Mouse (Mus musculus) Patski (cell line): ENCODE measurements around the gene Cnn2. TPM values are rescaled to one million over a fixed set of nuclear protein-coding genes. Genes with fewer than 3 reads are reported as not detected.
A peak's percentile ranks its signal among the peaks of the same experiment; 100 is the strongest.

Experiments used
- ATAC-seq: fragments of 100-300 bp; one replicate; pipeline ENCODE4 v1.8.0; 2021
- CTCF ChIA-PET: fragments of 350-600 bp; sonication (Branson Sonifier 250); formaldehyde crosslinking; loops from one replicate; lab custom pipeline; 2022; ENCODE audit warnings: inconsistent platforms; lab: Charles Lee
- POLR2A ChIA-PET: fragments of 350-600 bp; sonication (Branson Sonifier 250); formaldehyde crosslinking; loops from one replicate; lab custom pipeline; 2022; ENCODE audit warnings: antibody characterized with exemption, inconsistent platforms; lab: Charles Lee
- DNase-seq: peaks from one replicate; pipeline ENCODE4 v3.0.0-alpha.2; 2011; ENCODE audit warnings: low read depth, low spot score
- H3K27me3 ChIP-seq: fragments of 371-371 bp; one replicate; pipeline ENCODE4 v1.5.1; 2021
- CTCF ChIP-seq: fragments of 100-300 bp; IDR thresholded peaks from one replicate; pipeline ENCODE4 v1.5.1; 2021
- in situ Hi-C: fragments of 300-500 bp; cut with MboI; formaldehyde crosslinking; loops from 3 replicates; pipeline ENCODE4 v1.11.1; 2018; ENCODE audit warnings: low pct_unique_long_range_greater_than_20kb, mixed read lengths
- polyA plus RNA-seq: library from polyadenylated mRNA; unstranded; gene quantifications from one replicate; pipeline ENCODE4 v1.2.3, GENCODE M21; 2021

Cnn2 gene
- polyA plus RNA-seq, 1 experiment from 2014 or later = 393 TPM

DNA sequence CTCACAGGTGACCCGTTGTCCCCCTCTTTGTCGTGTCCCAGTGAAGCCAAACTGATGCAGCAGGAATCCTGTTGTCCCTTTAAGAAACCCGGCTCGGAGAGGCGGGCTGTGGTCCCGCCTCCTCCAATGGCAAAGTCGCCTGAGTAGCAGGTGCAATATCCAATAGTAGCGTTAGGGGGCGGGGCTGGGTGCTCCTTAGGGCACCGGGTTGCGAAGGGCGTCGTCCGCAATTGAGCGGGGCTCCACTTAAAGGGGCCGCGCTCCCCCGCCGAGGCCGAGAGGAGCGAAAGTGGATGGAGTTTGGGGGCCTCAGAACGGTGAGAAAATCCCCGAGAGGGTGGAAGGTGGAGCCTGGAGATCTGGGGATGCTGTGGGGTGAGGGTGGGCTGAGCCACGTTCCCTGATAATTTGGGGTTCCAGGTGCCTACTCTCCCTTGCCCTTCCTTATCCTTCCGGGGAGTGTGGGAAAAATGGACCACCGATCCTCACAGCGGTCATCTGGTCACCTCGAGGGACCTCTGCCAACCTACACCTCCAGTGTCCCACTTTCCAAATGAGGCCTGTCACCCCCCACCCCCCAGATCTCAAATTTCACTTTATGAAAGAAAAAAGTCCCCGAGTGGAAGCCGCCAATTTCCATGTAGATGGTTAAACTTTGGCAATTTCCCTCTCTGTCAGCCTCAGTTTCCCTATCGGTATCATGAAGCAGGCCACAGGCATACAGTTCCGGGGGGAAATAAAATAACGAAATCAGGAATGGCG, 8.1 kb downstream of the Cnn2 start, which contains the start of gene Abca7:
Abca7 (plus strand) TSS at position 223 of the 762 bp plus-strand sequence.
- ATAC-seq = peak; percentile 72
- no peaks in the 10 kb centered on the region for H3K27me3 ChIP-seq
- no peak for TF ChIP-seq CTCF
- in situ Hi-C loops = no loop called here
- ChIA-PET CTCF (no interaction called here), POLR2A (no interaction called here)
- peak; percentile 71 for DNase-seq

DNA sequence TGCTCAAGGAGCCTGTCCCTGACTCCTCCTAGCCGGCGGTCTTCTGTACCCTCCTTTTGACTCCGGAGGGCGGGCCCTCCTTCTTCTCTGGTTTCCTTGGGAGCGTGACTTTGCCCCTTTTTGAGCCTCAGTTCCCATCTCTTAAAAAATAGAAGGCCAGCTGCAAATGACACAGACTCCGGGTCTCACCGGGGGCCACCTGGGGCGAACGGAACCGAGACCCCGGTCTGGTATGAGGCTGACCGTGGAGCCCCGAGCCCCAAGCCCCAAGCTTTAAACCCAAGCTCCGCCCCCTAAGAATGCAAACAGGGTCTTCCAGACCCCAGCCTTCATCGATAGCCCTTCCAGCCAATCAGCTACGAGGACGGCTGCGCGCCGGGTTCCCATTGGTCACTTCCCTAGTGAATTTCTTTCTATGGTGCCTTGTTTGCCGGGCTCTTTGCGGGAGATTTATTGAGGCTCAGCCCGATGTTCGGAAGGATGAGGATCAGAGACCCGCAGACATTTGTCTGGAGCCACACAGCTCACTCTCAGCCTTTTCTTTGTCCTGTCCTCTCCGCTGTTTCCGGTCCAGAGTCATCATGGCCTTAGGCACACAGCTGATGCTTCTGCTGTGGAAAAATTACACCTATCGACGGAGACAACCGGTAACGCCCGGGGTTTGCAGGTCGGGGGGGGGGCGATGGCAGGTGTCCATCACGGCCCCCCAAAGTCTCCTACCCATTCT, 8.8 kb downstream of the Cnn2 start:
- in situ Hi-C loops = no loop called here
- no peaks in the 10 kb centered on the region for H3K27me3 ChIP-seq
- DNase-seq (no peak), ATAC-seq (peak; percentile 23)
- ChIA-PET CTCF (no interaction called here), POLR2A (no interaction called here)
- no peak for TF ChIP-seq CTCF

DNA sequence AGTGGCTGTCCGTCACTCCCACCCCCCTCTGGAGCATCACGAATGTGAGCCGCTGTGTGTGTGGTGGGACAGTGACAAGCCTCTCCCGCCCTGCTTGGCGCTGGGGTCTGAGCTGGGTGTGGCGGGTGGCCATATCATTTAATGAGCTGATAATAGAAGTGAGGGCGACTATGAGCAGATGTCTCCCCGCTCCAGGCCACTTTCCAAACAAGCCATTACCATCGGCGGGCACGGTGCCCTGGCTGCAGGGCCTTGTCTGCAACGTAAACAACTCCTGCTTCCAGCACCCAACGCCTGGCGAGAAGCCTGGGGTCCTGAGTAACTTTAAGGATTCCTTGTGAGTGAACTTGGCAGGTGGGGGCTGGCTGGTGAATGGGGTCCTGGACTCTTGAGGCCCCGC, 9.4 kb downstream of the Cnn2 start:
- CTCF ChIA-PET = no interaction called here
- in situ Hi-C loops = no loop called here
- no peak for DNase-seq
- no peak for TF ChIP-seq CTCF
- POLR2A ChIA-PET = no interaction called here
- H3K27me3 ChIP-seq = no peaks in the 10 kb centered on the region
- no peak for ATAC-seq

DNA sequence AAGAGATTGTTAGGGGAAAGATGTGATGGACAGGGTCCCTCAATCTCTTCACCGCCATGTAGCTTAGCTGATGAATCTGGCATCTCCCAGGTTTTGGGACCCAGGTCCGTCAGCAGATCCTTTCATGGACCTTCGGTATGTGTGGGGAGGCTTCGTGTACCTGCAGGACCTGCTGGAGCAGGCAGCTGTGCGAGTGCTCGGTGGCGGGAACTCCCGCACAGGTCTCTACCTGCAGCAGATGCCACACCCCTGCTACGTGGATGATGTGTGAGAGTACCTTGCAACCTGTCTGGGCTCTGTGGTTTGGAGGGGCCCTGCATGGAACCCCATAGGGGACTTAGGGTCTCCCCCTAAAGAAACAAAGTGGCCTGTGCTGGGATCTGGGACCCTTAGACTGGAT, 13.6 kb downstream of the Cnn2 start:
- ChIA-PET CTCF (no interaction called here), POLR2A (no interaction called here)
- in situ Hi-C loops = no loop called here
- no peak for DNase-seq
- ATAC-seq = no peak
- no peaks in the 10 kb centered on the region for H3K27me3 ChIP-seq
- TF ChIP-seq CTCF = no peak

DNA sequence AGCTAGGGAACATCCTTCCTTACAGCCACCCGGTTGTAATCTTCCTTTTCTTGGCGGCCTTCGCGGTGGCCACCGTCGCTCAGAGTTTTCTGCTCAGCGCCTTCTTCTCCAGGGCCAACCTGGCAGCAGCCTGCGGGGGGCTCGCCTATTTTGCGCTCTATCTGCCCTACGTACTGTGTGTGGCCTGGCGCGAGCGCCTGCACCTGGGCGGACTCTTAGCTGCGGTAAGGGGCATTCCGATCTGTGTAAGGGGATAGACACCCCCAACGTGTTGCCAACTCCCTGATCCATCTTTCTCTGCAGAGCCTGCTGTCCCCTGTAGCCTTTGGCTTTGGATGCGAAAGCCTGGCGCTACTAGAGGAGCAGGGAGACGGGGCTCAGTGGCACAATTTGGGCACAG, 14.4 kb downstream of the Cnn2 start:
- TF ChIP-seq CTCF = no peak
- DNase-seq (no peak), ATAC-seq (no peak)
- H3K27me3 ChIP-seq = no peaks in the 10 kb centered on the region
- ChIA-PET POLR2A (no interaction called here), CTCF (no interaction called here)
- in situ Hi-C loops = no loop called here

DNA sequence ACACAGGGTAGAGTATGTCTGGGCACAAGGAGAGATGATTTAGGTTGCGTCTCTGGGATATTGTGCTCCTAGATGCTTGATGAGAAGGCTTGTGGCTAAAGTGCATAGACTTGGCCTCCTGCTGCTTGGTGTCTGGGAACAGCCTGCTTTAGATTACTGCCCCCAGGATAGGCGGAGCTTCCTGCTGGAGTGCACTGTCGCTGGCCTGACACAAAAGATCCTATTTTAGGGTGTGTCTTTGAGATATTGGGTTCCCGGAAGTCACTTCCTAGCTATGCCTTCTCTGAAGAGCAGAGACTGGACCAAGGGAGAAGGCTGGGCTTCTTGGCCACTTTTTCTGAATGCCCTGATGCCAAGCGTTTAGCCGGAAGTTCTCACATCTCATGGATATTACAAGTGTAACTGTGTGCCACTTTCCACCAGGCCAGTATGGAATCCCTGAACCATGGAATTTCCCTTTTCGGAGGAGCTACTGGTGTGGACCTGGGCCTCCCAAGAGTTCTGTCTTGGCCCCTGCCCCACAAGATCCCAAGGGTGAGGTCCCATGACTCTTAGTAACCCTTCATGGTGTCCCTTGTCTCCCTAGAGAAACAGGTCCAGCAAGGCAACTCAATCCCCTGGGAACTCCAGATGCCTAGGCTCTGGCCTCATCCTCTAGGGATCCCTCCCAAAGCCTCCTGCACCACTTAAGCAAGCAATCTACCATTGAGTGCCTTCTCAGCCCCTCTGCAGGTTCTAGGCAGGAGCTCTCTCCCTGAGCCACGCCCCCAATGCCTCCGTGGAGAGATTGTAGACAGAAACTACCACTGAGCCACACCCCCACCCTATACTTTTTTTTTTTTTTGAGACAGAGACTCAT, 15.2 kb downstream of the Cnn2 start:
- no peak for ATAC-seq
- in situ Hi-C loops = no loop called here
- no peak for TF ChIP-seq CTCF
- no peak for DNase-seq
- ChIA-PET CTCF (no interaction called here), POLR2A (interaction anchor here (1.1 kb wide), 1 partner anchor 23 kb away, joined by 3 read pairs; no protein-coding TSS in a partner anchor)
- no peaks in the 10 kb centered on the region for H3K27me3 ChIP-seq

DNA sequence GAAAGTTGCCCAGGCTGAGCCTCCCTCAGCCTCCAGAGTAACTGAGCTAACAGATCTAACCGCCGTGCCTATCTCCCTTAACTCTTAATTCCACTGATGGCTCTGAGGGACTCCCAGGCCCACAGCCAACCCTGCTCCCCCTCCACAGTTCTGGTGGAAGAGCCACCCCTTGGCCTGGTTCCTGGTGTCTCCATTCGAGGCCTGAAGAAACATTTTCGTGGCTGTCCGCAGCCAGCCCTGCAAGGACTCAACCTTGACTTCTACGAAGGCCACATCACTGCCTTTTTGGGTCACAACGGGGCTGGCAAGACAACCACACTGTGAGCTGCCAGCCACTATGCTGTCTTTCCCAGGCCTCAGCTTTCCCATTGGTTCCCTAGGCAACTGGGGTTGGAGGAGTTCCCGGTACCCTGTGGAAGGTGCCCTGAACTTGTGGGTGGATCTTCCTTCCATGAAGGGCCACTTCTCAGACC, 15.9 kb downstream of the Cnn2 start:
- ATAC-seq (no peak), DNase-seq (no peak)
- ChIA-PET CTCF (no interaction called here), POLR2A (interaction anchor here (1.1 kb wide), 1 partner anchor 22 kb away, joined by 3 read pairs; no protein-coding TSS in a partner anchor)
- TF ChIP-seq CTCF = no peak
- no peaks in the 10 kb centered on the region for H3K27me3 ChIP-seq
- in situ Hi-C loops = no loop called here

DNA sequence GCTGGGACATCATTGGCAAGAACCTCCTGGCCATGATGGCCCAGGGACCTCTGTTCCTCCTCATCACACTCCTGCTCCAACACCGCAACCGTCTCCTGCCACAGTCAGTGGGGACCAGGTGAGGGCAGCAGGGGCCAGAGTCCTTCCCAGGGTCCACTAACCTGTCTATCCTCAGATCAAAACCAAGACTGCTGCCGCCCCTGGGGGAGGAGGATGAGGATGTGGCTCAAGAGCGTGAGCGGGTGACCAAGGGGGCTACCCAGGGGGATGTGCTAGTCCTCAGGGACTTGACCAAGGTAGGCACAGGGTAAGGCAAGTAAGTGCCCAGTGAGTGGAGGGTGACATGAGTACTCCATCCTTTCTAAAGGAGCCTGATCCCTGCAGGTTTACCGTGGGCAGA, 23.4 kb downstream of the Cnn2 start:
- in situ Hi-C loops = no loop called here
- DNase-seq (no peak), ATAC-seq (no peak)
- POLR2A ChIA-PET = interaction anchor here (0.6 kb wide), 1 partner anchor 20 kb away, joined by 3 read pairs; no protein-coding TSS in a partner anchor
- TF ChIP-seq CTCF = no peak
- H3K27me3 ChIP-seq = no peaks in the 10 kb centered on the region
- CTCF ChIA-PET = no interaction called here

DNA sequence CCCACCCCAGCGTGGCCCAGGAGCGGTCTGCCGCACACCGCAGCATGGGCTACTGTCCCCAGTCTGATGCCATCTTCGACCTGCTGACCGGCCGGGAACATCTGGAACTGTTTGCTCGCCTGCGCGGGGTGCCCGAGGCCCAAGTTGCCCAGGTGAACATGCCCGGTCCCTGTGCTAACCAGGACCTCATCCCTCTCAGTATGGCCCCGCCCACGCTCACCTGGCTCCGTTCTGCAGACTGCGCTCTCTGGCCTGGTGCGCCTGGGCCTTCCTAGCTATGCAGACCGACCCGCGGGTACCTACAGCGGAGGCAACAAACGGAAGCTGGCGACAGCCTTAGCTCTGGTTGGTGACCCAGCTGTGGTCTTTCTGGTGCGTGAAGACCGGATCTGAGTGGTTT, 25.2 kb downstream of the Cnn2 start:
- ChIA-PET POLR2A (interaction anchor here (0.8 kb wide), 1 partner anchor 85 kb away, joined by 3 read pairs; no protein-coding TSS in a partner anchor), CTCF (no interaction called here)
- in situ Hi-C loops = no loop called here
- TF ChIP-seq CTCF = no peak
- ATAC-seq (no peak), DNase-seq (no peak)
- H3K27me3 ChIP-seq = no peaks in the 10 kb centered on the region
